Mouse (Mus musculus) stomach, embryonic 14.5 days (tissue): Measurements from ENCODE around the gene Klf16. TPM values are rescaled to one million over a fixed set of nuclear protein-coding genes. Genes with fewer than 3 reads are reported as not detected.

Experiments used
- ATAC-seq: fragments of 200-750 bp; cut with Nextera tagmentation; 2 replicates; pipeline ENCODE4 v1.8.0; 2017; ENCODE audit warnings: low read depth, moderate TSS enrichment; ENCODE audit not compliant: insufficient number of reproducible peaks, insufficient read depth, low FRiP score
- H3K27ac ChIP-seq: fragments of 300-500 bp; sonication (generic); 2 replicates; pipeline ENCODE4 v1.5.1; 2014; ENCODE audit warnings: mild to moderate bottlenecking, low read length, moderate library complexity, mixed read lengths
- H3K27me3 ChIP-seq: fragments of 300-500 bp; sonication (generic); 2 replicates; pipeline ENCODE4 v1.6.1; 2014; ENCODE audit warnings: low read length, control low read depth, mixed read lengths; ENCODE audit not compliant: control insufficient read depth, insufficient read depth
- H3K36me3 ChIP-seq: fragments of 300-500 bp; sonication (generic); 2 replicates; pipeline ENCODE4 v1.6.1; 2014; ENCODE audit warnings: mild to moderate bottlenecking, control low read depth, low read length, moderate library complexity, mixed read lengths; ENCODE audit not compliant: control insufficient read depth, insufficient read depth
- H3K4me1 ChIP-seq: fragments of 300-500 bp; sonication (generic); 2 replicates; pipeline ENCODE4 v1.6.1; 2014; ENCODE audit warnings: low read length, control low read depth, mixed read lengths; ENCODE audit not compliant: control insufficient read depth, insufficient read depth
- H3K4me2 ChIP-seq: fragments of 300-500 bp; sonication (generic); replicated peaks from 2 replicates; pipeline ENCODE4 v1.6.1; 2014; ENCODE audit warnings: low read depth, low read length, control low read depth
- H3K4me3 ChIP-seq: fragments of 300-500 bp; sonication (generic); 2 replicates; pipeline ENCODE4 v1.5.1; 2014; ENCODE audit warnings: low read depth, low read length, control low read depth
- H3K9ac ChIP-seq: fragments of 300-500 bp; sonication (generic); replicated peaks from 2 replicates; pipeline ENCODE4 v1.6.1; 2014; ENCODE audit warnings: low read depth, mild to moderate bottlenecking, control low read depth, low read length, moderate library complexity, mixed read lengths
- H3K9me3 ChIP-seq: fragments of 300-500 bp; sonication (generic); 2 replicates; pipeline ENCODE4 v1.6.1; 2016; ENCODE audit warnings: low read depth, low read length, control low read depth; ENCODE audit not compliant: control insufficient read depth
- WGBS: fragments of 180-500 bp; shearing (Covaris S2); extraction: QIAGEN DNeasy Blood & Tissue Kit; methylation state at CpG from one replicate; pipeline ENCODE4 v1.1.7; 2014; 5-methylcytosine and 5-hydroxymethylcytosine counted together
- polyA plus RNA-seq: library from polyadenylated mRNA; unstranded; fragments of >200 nt; fragmentation: Nextera tagmentation; extraction: Ambion mirVana; gene quantifications from 2 replicates; pipeline ENCODE4 v1.2.1, GENCODE M21; 2014

Klf16 gene
- polyA plus RNA-seq, 1 experiment from 2014 or later: 8.1 TPM

DNA sequence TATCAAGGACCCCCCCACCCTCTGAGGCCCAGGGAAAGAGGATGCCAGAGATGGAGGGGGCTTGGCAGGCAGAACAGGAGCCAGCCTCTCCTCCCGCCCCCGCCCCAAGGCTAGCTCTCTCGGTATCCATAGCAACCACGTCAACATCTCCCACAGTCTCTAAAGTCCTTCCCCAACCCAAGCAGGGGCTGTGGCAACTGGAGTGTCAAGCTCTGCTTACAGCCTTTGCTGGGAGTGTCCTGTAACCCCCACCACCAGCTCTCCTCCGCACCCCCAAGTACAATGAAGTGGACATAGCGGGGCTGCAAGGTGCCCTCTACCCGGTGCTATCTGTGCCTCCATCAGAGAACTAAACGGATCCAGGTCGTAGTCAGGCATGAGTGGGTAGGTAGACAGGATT, 3.2 kb downstream of the Klf16 start:
- Histone ChIP-seq H3K27ac (no peak overlapping the region; the same call in 1 of the 2 replicates), H3K4me3 (no peak overlapping the region), H3K4me1 (peaks cover 59% of the 10 kb centered on the region), H3K27me3 (no peaks in the 10 kb centered on the region), H3K36me3 (no peaks in the 10 kb centered on the region), H3K9ac (no peak overlapping the region), H3K4me2 (peak overlapping the region; percentile 12; the same call in 1 of the 2 replicates), H3K9me3 (no peaks in the 10 kb centered on the region)
- no peak for ATAC-seq
- 61% methylated on average over 9 of the region's 9 CpGs for WGBS

DNA sequence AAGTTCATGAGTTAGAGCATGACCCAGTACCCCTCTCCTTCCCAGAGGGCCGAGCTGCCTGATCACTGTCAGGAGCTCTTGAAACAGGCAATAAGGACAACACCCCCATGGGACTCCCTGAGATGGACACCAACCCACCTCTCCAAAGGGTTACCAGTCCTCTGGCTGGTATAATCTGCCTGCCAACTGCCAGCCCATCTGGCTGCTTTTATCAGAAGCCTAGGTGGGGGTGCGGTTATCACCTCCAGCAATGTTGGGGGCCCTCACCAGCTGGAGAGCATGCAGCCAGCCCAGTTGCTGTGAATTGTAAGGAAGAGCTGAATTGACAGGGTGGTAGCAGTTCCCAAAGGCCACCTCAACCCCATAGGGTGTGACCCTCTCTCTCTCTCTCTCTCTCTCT, 4.6 kb downstream of the Klf16 start:
- Histone ChIP-seq H3K27me3 (no peaks in the 10 kb centered on the region), H3K4me2 (no peak overlapping the region), H3K27ac (no peak overlapping the region), H3K4me1 (peaks cover 55% of the 10 kb centered on the region), H3K9ac (no peak overlapping the region), H3K36me3 (peaks cover 11% of the 10 kb centered on the region), H3K9me3 (no peaks in the 10 kb centered on the region), H3K4me3 (no peak overlapping the region)
- no peak for ATAC-seq
- 86% methylated on average over 2 of the region's 2 CpGs for WGBS

GRCm38 (mm10) chr10:80570871-80571836, 6.0 kb downstream of the Klf16 start:
- Histone ChIP-seq H3K9ac (peak overlapping the region; percentile 36; the same call in 1 of the 2 replicates), H3K27ac (peak overlapping the region; percentile 21), H3K9me3 (no peaks in the 10 kb centered on the region), H3K27me3 (no peaks in the 10 kb centered on the region), H3K36me3 (peaks cover 11% of the 10 kb centered on the region), H3K4me1 (peaks cover 55% of the 10 kb centered on the region), H3K4me2 (peak overlapping the region; percentile 29), H3K4me3 (peak overlapping the region; percentile 3; the same call in 1 of the 2 replicates)
- WGBS: 21% methylated on average over 30 of the region's 30 CpGs
- 0 out of 2 replicates have a peak, but pooled peaks have one; percentile 15 for ATAC-seq

DNA sequence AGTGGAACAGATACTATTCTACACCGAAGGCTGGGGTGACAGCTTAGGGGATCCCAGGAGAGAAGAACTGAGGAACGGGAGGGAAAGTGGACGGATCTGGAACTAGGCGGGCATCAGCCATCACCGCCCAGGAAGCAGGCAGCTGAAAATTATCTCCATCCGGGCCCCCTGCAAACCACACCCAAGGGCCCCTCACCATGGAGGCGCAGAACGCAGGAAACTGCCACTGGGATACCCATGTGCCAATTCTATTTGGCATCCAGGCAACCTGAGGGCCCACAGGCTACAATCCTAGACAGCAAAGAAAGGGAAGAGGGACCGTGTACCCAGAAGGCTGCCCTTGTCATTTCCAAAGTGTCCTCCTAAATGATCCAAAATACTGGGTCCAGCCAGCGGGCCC, 6.7 kb downstream of the Klf16 start:
- ATAC-seq: no peak
- H3K36me3 ChIP-seq: peaks cover 11% of the 10 kb centered on the region
- WGBS: 89% methylated on average over 10 of the region's 10 CpGs
- H3K27ac ChIP-seq: no peak overlapping the region
- no peaks in the 10 kb centered on the region for H3K9me3 ChIP-seq
- H3K9ac ChIP-seq: no peak overlapping the region
- no peak overlapping the region for H3K4me3 ChIP-seq
- H3K4me1 ChIP-seq: peaks cover 49% of the 10 kb centered on the region
- H3K4me2 ChIP-seq: no peak overlapping the region
- no peaks in the 10 kb centered on the region for H3K27me3 ChIP-seq

- no peak overlapping the region for H3K4me3 ChIP-seq
- H3K4me1 ChIP-seq: peaks cover 44% of the 10 kb centered on the region
- no peak overlapping the region for H3K4me2 ChIP-seq
- 29% methylated on average over 10 of the region's 10 CpGs for WGBS
- no peak overlapping the region for H3K9ac ChIP-seq
- peak; percentile 49; the same call in 1 of the 2 replicates for ATAC-seq
- no peaks in the 10 kb centered on the region for H3K27me3 ChIP-seq
- H3K36me3 ChIP-seq: peaks cover 11% of the 10 kb centered on the region
- no peak overlapping the region for H3K27ac ChIP-seq
- H3K9me3 ChIP-seq: no peaks in the 10 kb centered on the region
Observed at GRCm38 (mm10) chr10:80569664-80570066, 7.5 kb downstream of the Klf16 start.

GRCm38 (mm10) chr10:80568876-80569275, 8.2 kb downstream of the Klf16 start:
- Histone ChIP-seq H3K4me1 (peaks cover 37% of the 10 kb centered on the region), H3K27ac (no peak overlapping the region), H3K27me3 (no peaks in the 10 kb centered on the region), H3K9ac (no peak overlapping the region), H3K9me3 (no peaks in the 10 kb centered on the region), H3K4me3 (no peak overlapping the region), H3K36me3 (peaks cover 11% of the 10 kb centered on the region), H3K4me2 (no peak overlapping the region)
- WGBS: 94% methylated on average over 29 of the region's 29 CpGs
- ATAC-seq: no peak

DNA sequence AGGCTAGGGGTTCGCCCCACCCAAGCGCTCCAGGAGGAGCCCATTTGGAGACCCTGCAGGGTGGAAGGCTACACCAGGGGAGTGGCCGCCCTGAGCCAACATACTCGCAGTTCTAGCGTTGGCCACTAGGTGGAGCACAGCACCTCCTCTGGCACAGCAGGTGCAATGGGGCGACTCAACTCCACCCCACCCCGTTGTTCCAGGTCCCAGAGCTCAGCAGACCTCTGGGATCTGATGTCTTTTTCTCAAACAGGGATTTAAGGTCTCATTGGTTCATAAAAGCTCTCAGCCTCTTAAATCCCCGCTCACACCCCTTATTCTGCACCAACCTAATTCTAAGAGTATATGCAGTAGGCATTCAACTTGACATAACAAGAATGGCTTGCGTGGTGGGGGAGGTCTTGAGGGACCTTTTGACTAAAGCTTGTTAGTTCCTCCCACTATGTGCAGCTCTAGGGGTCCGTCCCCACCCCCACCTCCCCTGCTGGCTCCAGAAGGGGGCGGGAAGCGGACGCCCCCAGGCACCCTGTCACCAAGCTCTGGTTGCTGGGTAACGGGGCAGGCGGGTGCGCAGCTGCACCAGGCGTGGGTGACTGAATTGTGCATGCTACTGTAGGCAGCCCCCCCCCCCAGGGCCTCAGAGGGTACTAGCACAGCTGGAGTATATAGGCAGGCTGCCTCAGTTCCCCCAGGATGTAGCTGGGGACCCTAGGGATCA, 10.6 kb downstream of the Klf16 start:
- H3K4me3 ChIP-seq: no peak overlapping the region
- H3K4me1 ChIP-seq: peaks cover 19% of the 10 kb centered on the region
- H3K27ac ChIP-seq: 0 out of 2 replicates have a peak overlapping the region, but pooled peaks have one; percentile 10
- no peak overlapping the region for H3K9ac ChIP-seq
- no peaks in the 10 kb centered on the region for H3K9me3 ChIP-seq
- 26% methylated on average over 17 of the region's 17 CpGs for WGBS
- peaks cover 11% of the 10 kb centered on the region for H3K36me3 ChIP-seq
- H3K27me3 ChIP-seq: no peaks in the 10 kb centered on the region
- no peak overlapping the region for H3K4me2 ChIP-seq
- ATAC-seq: peak; percentile 60; the same call in 1 of the 2 replicates
